Mouse (Mus musculus): ENCODE measurements around the gene Cpxm2.

- no peak for TF ChIP-seq POLR2A (IDR thresholded peaks at IDR 0.05; ENCODE audit: borderline replicate concordance, extremely low read depth, insufficient read depth, insufficient read length, poor library complexity, severe bottlenecking)
- no peak for TF ChIP-seq CTCF (IDR thresholded peaks at IDR 0.05; ENCODE audit: borderline replicate concordance, extremely low read depth, insufficient read depth, insufficient read length)
Measured at GRCm38 (mm10) chr7:132067951-132068350, 86.6 kb downstream of the Cpxm2 start.

All from brain, embryonic 14.5 days (tissue).